Mouse (Mus musculus) gastrocnemius, postnatal 4 days (tissue): ENCODE data around the gene Dact1. TPM values are rescaled to one million over a fixed set of nuclear protein-coding genes. Genes with fewer than 3 reads are reported as not detected.

Experiments
- DNase-seq, 2 experiments: peaks; one replicate each; pipeline ENCODE4 v3.0.0; 2021 to 2022; ENCODE audit warnings: low spot score in 2 of 2, mixed read lengths in 2 of 2
- long read RNA-seq, 2 experiments: library from polyadenylated mRNA; stranded (forward); transcript quantifications; one replicate each; pipeline ENCODE4 v2.0.0; 2021
- total RNA-seq, 2 experiments: library from RNA; stranded (reverse); gene quantifications; 2 replicates each; pipeline ENCODE4 v1.2.3; 2021

Dact1 gene
- 10 to 100 TPM; 36.5 to 39.1 TPM for total RNA-seq
- long read RNA-seq, experiment 1, transcript Dact1-202 (4 exons, 2,448 nt), result minor isoform, 13 of 36 reads
- long read RNA-seq, experiment 1, transcript Dact1-201 (4 exons, 3,650 nt), result major isoform, 18 of 36 reads
- long read RNA-seq, experiment 1, partial matches to known transcripts, result 0 of 36 reads
- long read RNA-seq, experiment 1, other reads (novel, unspliced or antisense), result 5 of 36 reads
- long read RNA-seq, experiment 2, transcript Dact1-201 (4 exons, 3,650 nt), result major isoform, 26 of 41 reads
- long read RNA-seq, experiment 2, transcript Dact1-202 (4 exons, 2,448 nt), result minor isoform, 9 of 41 reads
- long read RNA-seq, experiment 2, partial matches to known transcripts, result 5 of 41 reads
- long read RNA-seq, experiment 2, other reads (novel, unspliced or antisense), result 1 of 41 reads

GRCm38 (mm10) chr12:71309581-71310067, at the start of gene Dact1:
Gene Dact1 (plus strand): TSS chr12:71309884.
- peak; percentile 73 to 83 for DNase-seq

DNA sequence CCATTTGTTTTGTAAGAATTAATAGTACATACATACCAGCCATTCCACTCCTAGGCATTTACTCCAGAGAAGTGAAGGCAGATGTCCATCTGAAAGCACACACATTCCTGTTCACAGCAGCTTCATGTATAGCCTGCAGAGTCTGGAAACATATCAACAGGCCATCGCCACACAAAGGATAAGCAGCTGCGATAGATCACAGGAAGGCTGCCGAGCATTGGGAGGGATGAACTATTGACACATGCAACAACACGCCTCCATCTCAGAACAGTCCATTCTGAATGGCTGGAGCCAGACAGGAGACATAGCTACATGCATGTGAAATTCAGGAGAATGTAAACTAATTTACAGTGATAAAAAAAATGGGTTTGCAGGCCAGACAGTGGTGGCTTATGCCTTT, 45.5 kb upstream of the Dact1 start:
- no peak for DNase-seq

DNA sequence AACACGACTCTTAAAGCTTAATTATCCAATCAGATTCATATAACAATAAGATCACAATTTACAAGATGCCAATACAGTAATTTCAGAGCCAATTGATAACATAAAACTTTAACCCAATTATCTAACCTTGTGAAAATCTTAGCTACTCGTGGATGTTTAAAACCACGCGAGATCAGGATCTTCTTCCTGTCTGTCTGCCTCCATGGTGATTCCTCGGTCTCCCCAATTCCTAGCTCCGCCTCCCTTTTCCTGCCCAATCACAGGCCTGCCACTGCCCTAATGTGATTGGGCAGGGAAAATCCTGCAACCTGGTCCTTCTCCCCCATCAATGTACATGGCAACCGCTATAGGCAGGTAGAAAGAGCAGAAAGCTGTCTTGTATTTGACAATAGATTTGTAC, 40.3 kb upstream of the Dact1 start:
- DNase-seq, result no peak

DNA sequence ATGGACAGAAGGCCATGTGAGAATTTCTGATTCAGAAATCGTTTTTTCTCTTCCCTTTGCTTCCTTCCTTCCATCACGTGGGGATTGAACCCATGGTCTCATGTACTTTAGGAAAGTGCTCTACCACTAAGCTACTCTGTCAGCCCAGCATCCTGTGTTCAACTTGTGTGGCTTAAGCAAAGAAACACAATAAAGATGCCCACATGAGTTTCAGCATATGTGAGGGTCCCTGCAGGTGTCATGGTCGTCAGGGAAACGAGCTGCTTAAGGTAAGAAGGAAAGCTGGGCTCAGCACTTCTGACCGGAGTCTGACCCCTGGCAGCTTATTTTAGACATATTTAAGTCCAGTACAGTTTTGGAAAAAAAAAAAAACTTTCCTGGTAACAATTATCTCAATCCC, 38.6 kb upstream of the Dact1 start:
- no peak for DNase-seq

DNA sequence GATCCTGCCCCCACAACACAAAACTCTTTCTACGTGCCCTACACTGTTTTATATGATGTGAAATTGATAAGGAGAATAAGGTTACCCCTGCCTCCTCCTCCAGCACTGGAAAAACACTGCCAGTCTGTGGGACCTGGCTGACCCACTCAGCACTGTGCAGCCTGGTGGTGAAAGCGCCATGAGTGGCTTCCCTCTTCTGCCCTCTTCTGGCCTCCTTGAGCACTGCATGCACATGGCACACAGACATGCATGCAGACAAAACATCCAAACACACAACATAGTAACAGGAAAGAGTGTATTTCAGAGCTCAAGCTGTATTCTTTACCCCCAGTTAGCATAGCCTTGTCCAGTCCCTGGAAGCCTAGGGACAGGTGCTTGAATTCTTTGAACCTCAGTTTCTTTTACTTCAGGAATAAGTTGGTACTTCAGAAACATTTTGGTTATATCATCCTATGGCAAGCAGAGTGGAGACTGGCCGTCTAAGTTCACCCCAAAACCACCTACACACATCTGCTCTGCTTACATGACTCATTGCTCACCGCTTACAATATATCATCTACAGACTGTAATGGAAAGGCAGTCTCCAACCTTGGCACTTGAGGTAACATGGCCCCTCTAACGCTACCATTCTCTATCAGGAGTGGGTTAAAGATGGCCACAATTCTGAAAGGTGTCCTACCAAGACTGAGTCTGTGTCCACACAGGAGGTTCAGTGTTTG, 35.0 kb upstream of the Dact1 start:
- DNase-seq, result no peak

GRCm38 (mm10) chr12:71275906-71276595, 33.6 kb upstream of the Dact1 start:
- no peak for DNase-seq

GRCm38 (mm10) chr12:71279521-71280262, 30.0 kb upstream of the Dact1 start:
- DNase-seq, result no peak

- no peak for DNase-seq
These were observed 28.4 kb upstream of the Dact1 start for GRCm38 (mm10) chr12:71281201-71281768.

DNA sequence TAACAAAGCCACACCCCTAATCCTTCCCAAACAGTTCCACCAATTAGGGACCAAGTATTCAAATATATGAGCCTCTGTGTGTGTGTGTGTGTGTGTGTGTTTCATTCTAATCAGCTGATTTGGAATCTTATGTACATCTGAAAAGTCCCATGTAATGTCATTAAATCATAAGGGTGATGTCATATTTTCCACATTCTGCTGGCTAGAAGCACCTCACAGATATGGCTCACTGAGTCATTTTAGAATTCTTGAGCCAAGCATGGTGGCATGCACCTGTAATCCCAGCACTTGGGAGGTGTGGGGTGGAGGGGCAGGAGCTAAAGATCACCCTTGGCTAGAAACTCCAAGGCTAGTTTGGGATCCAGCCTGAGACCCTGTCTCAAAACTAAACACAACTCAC, 24.3 kb upstream of the Dact1 start:
- DNase-seq, result no peak

DNA sequence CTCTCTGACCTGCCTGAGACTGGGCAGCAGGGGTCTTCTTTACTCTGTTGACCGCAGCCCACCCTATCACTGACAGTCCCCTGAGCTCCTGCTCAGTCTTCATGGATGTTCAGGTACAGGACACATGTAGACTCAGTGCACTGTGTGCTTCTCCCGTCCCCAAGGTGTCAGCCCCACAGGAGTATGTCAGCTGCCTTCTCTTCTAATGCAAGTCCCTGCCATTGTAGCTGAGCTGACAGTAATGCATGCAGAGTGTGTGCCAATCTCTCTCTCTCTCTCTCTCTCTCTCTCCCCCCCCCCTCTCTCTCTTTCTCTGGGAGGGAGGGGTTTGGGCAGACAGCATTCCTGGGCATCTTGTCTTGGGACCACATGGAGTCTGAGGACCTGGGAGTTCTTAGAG, 19.2 kb upstream of the Dact1 start:
- DNase-seq, result no peak

GRCm38 (mm10) chr12:71293960-71294942, 15.4 kb upstream of the Dact1 start:
- DNase-seq, result no peak

GRCm38 (mm10) chr12:71296849-71297535, 12.7 kb upstream of the Dact1 start:
- DNase-seq, result no peak

- DNase-seq, result peak; percentile 31 to 39
These were observed 616 bp downstream of the Dact1 start for GRCm38 (mm10) chr12:71310068-71310931.

DNA sequence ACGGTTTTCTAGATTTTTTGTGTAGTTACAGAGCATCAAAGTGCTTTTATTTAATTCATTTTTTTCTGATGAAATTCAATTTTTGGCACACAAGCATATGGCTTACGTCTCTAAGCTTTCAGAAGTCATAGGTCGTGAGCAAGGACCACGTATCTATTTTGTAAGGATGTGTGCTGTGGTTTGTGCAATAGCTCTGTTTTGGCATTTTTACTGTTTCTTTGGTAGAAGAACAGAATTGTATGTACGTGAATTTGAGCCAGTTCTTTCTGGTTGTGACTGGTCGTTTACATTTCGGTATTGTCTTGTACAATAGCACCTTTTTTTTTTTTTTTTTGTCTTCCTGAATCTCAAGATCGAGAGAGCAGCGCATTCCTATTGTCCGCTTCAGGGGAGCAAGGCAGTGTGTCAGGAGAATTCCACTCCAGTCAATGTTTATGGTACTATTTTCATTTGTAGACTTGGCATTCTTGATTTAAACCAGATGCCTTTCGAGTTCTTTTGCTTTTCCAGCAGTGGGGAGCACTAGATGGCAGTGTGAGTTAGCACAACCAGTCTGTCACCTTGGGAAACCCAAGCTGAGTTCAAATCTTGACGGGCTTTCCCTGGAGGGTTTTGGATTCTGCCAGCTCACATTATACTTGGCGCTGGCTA, 1.7 kb downstream of the Dact1 start:
- DNase-seq, result peak in 1 of 2 experiments; percentile 47

GRCm38 (mm10) chr12:71318239-71318638, 8.6 kb downstream of the Dact1 start:
- no peak for DNase-seq

- DNase-seq, result no peak
These were observed 9.9 kb downstream of the Dact1 start for GRCm38 (mm10) chr12:71319536-71319935.

DNA sequence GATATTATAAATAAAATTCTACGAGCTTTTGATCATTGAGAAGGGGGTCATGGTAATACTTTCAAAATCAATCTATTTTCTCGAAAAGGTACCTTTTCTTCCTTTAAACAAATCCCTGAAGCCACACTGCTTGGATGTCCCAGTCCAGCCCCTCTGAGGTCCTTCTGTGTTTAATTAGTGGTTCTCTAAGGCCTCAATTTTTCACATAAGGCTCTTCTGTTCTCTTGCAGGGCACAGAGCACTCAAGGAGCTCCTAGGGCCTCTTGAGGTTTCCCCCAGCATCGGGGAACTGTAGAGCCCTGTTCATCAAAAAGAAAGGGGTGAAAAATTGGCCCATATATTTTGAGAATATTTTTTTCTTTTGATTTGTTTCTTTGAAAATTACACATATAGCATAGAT, 23.0 kb downstream of the Dact1 start:
- no peak for DNase-seq
